Mouse (Mus musculus): ENCODE measurements around the gene Dynlt1b.
A peak's percentile ranks its signal among the peaks of the same experiment; 100 is the strongest.
"Not testable (repeated sequence)": the region's sequence is repeated elsewhere in the genome, so short reads cannot be mapped to it uniquely, and the experiment has no call there.

The Dynlt1b gene

DNA sequence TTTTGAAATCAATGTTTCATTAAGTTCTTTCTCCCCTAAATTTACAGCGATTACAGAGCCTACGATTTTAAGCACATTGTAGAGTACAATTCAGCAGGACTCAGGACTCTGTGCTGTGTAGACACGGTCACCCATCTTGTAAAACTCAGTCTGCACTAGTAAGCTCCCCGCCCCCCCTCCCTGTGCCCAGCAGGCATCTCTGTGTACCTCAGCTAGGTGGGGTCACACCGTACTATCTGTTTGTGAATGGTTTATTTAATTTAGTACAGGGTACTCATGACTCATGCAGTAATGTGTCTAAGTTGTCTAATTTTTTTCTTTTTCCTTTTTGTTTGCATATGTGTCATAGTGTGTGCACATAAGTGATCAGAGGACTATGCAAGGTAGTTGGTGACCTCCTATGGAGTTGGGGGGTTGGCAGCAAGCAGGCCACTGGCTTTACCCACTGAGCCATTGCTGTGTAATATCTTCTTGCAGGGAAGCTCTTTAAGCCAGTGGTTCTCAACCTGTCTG, 31.2 kb downstream of the Dynlt1b start:
- not testable (repeated sequence) for DNase-seq (ENCODE audit: low spot score in 2 of 2)

- peak in 1 of 2 experiments; percentile 59 for DNase-seq (ENCODE audit: low spot score in 2 of 2)
These were observed 35.8 kb downstream of the Dynlt1b start for GRCm38 (mm10) chr17:6465735-6466134.

- not testable (repeated sequence) for DNase-seq (ENCODE audit: low spot score in 2 of 2)
These were observed 37.9 kb downstream of the Dynlt1b start for GRCm38 (mm10) chr17:6467638-6468461.

DNA sequence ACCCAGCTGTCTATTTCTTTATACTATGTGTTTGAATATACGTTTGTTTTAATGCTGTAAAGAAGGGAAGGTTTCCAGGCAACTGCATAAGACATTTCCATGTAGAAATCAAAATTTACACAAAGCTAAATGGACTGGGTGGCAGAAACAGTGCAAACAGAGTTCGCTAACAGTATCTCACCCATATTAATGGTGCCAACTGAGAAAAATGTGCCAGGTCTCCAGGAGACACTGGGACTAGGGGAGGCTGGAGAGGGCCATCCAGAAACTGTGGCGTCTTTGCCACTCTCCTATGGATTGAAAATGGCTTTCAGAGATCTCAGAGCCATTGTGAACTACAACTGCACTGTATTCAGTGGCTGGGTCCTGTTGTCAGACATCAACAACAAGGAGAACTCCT, 40.1 kb downstream of the Dynlt1b start:
- DNase-seq (ENCODE audit: low spot score in 2 of 2): not testable (repeated sequence)

- not testable (repeated sequence) for DNase-seq (ENCODE audit: low spot score in 2 of 2)
These were observed 40.8 kb downstream of the Dynlt1b start for GRCm38 (mm10) chr17:6470671-6471070.

- not testable (repeated sequence) for DNase-seq (ENCODE audit: low spot score in 2 of 2)
These were observed 45.4 kb downstream of the Dynlt1b start for GRCm38 (mm10) chr17:6475270-6475669.

GRCm38 (mm10) chr17:6475913-6476312, 46.0 kb downstream of the Dynlt1b start:
- DNase-seq (ENCODE audit: low spot score in 2 of 2): not testable (repeated sequence)

DNA sequence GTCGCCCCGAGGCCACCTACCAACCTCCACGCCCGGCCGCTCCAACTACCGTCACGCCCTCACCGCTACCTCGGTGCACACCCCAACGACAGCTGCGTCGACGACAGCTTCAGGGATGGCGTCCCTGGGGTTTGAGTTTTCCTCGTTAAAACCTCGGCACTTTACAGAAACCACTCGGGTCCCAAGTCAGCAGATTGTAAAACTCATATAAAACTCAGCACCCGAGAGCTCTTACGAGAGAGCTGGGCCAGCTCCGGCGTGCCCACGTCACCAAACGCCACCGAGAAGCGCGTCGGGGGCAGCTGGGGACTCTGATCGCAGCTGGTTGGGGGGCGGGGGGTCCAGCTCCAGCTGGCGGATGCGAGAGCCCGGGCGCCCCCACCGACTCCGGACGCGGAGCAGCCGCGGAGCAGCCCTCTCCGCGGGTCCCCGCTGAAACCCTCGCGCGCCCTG, 46.6 kb downstream of the Dynlt1b start:
- not testable (repeated sequence) for DNase-seq (ENCODE audit: low spot score in 2 of 2)

GRCm38 (mm10) chr17:6477026-6477425, 47.1 kb downstream of the Dynlt1b start:
- not testable (repeated sequence) for DNase-seq (ENCODE audit: low spot score in 2 of 2)

DNA sequence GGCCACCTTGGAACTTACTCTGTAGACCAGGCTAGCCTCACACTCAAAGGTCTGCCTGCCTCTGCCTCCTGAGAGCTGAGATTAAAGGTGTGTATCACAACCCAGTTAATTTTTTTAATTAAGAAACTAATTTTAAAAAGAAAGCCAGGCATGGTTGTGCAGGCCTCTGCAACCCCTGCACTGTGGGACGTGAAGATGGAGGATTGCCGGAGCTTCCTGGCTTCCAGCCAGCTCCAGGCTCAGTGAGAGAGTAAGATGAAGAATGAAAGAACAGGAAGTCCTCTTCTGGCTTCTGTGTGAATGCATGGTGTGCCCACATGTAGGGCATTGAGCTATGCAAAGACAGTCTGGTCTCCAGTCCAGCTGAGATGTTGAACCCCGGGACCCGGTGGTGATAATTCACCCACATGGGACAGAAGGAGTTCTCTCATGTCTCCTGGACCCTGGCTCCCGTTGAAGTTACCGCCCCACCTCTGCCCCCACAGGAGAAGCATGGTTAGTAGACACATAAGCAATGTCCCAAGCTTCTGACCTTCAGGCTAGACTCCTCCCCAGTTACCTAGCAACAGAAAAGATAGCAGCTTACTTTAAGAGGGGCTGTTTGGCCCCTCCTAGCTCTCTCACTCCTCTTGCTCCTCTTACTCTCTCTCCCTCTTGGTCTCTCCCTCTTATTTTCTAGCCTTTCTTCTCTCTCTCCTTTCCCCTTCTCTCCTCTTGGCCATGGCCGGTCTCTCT, 51.1 kb downstream of the Dynlt1b start:
- DNase-seq (ENCODE audit: low spot score in 2 of 2): not testable (repeated sequence)

DNA sequence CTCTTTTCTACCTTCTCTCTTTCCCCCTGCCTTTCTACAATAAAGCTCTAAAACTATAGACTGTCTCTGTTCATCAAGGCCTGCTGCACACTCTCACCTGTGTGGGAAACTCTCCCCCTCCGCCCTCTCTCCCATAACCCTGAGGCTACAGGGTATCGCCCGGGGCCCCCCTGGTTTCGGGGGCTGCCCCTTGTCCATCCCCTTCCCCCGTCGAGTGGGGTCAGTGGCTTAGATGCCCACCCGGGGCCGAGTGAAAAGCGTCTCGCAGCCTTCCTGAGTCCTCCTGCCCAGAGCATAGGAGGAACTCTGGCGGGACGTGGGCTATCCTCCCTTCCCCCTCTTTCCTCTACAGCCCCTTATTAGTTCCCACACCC, 51.7 kb downstream of the Dynlt1b start:
- DNase-seq (ENCODE audit: low spot score in 2 of 2): not testable (repeated sequence)

DNA sequence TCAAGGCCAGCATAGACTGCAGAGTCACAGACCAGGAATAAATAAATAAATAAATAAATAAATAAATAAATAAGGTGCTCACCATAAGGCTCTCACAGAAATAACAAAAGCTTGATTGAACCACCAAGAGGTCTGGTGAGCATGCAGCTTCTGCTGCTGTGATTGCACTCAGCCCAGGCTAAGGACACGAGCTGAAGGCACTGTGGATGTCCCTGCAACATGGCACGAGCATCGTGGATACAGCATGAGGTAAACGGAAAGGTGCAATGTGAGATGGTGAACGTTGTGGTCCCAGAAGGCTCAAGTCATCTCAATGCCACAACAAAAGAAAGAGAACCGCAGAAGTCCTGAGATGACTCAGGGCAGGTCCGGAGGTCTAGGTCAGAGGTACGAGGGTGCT, 52.3 kb downstream of the Dynlt1b start:
- not testable (repeated sequence) for DNase-seq (ENCODE audit: low spot score in 2 of 2)

All from urinary bladder, postnatal 4 days (tissue).